Mouse (Mus musculus) kidney, postnatal 0 days (tissue): Measurements from ENCODE around the gene Olfr1424. TPM values are rescaled to one million over a fixed set of nuclear protein-coding genes. Genes with fewer than 3 reads are reported as not detected.

Source experiments
- ATAC-seq: fragments of 200-750 bp; cut with Nextera tagmentation; replicated peaks from 2 replicates; pipeline ENCODE4 v1.8.0; 2017; ENCODE audit warnings: low read depth, moderate number of reproducible peaks, moderate TSS enrichment, moderate library complexity; ENCODE audit not compliant: low FRiP score
- DNase-seq: peaks from one replicate; pipeline ENCODE4 v3.0.0-alpha.2; 2016; ENCODE audit warnings: low spot score
- H3K27ac ChIP-seq: fragments of 300-500 bp; sonication (generic); 2 replicates; pipeline ENCODE4 v1.5.1; 2014; ENCODE audit warnings: mild to moderate bottlenecking
- H3K27me3 ChIP-seq: fragments of 300-500 bp; sonication (generic); 2 replicates; pipeline ENCODE4 v1.6.1; 2014; ENCODE audit warnings: low read length, mixed read lengths; ENCODE audit not compliant: insufficient read depth
- H3K36me3 ChIP-seq: fragments of 300-500 bp; sonication (generic); 2 replicates; pipeline ENCODE4 v1.6.1; 2014; ENCODE audit warnings: low read length, mixed read lengths; ENCODE audit not compliant: insufficient read depth
- H3K4me1 ChIP-seq: fragments of 300-500 bp; sonication (generic); replicated peaks from 2 replicates; pipeline ENCODE4 v1.6.1; 2014; ENCODE audit warnings: antibody characterized with exemption, low read length, mixed read lengths; ENCODE audit not compliant: insufficient read depth
- H3K4me2 ChIP-seq: fragments of 300-500 bp; sonication (generic); 2 replicates; pipeline ENCODE4 v1.6.1; 2014; ENCODE audit warnings: mild to moderate bottlenecking, low read length, moderate library complexity, mixed read lengths
- H3K4me3 ChIP-seq: fragments of 300-500 bp; sonication (generic); replicated peaks from 2 replicates; pipeline ENCODE4 v1.5.1; 2014; ENCODE audit warnings: low read depth, low read length
- H3K9ac ChIP-seq: fragments of 300-500 bp; sonication (generic); 2 replicates; pipeline ENCODE4 v1.6.1; 2014; ENCODE audit warnings: low read depth, low read length
- H3K9me3 ChIP-seq: fragments of 300-500 bp; sonication (generic); replicated peaks from 2 replicates; pipeline ENCODE4 v1.6.1; 2016; ENCODE audit warnings: low read length, inconsistent platforms, mixed read lengths
- CTCF ChIP-seq: IDR thresholded peaks from 2 replicates; pipeline ENCODE4 v1.5.1; 2016; ENCODE audit warnings: antibody characterized with exemption, low read depth, mild to moderate bottlenecking, moderate library complexity
- WGBS: fragments of 180-500 bp; shearing (Covaris S2); extraction: QIAGEN DNeasy Blood & Tissue Kit; methylation state at CpG from one replicate; pipeline ENCODE4 v1.1.7; 2014; 5-methylcytosine and 5-hydroxymethylcytosine counted together
- polyA plus RNA-seq: library from polyadenylated mRNA; unstranded; fragments of >200 nt; fragmentation: Nextera tagmentation; extraction: Ambion mirVana; gene quantifications from 2 replicates; pipeline ENCODE4 v1.2.1, GENCODE M21; 2015

The Olfr1424 gene
- polyA plus RNA-seq, 1 experiment from 2014 or later = not detected

- peak overlapping the region; percentile 76 for H3K4me2 ChIP-seq
- peak overlapping the region; percentile 92 for H3K27ac ChIP-seq
- DNase-seq = peak; percentile 76
- no peaks in the 10 kb centered on the region for H3K9me3 ChIP-seq
- peaks cover 7% of the 10 kb centered on the region; the same call in 1 of the 2 replicates for H3K4me1 ChIP-seq
- H3K9ac ChIP-seq = peak overlapping the region; percentile 77
- ATAC-seq = 0 out of 2 replicates have a peak, but pooled peaks have one; percentile 5
- TF ChIP-seq CTCF = no peak
- 1% methylated on average over 24 of the region's 24 CpGs for WGBS
- no peaks in the 10 kb centered on the region for H3K27me3 ChIP-seq
- H3K4me3 ChIP-seq = peak overlapping the region; percentile 56
- H3K36me3 ChIP-seq = no peaks in the 10 kb centered on the region
Observed at GRCm38 (mm10) chr19:12009501-12010280, 52.8 kb downstream of the Olfr1424 start.

Other genes starting within 250 kb of the Olfr1424 start
- gene Stx3, start 243.3 kb downstream of the Olfr1424 start, polyA plus RNA-seq = 42.5 and 46.1 TPM in 2 replicates
- 0.14 TPM in 1 of 2 replicates, not detected in the other for gene Olfr1417, start 223.5 kb downstream of the Olfr1424 start, polyA plus RNA-seq
- gene Olfr1418, start 201.6 kb downstream of the Olfr1424 start, polyA plus RNA-seq = not detected in 2 replicates
- gene Olfr1419, start 187.6 kb downstream of the Olfr1424 start, polyA plus RNA-seq = not detected in 2 replicates
- 0.08 TPM in 2 replicates for gene Olfr1420, start 176.1 kb downstream of the Olfr1424 start, polyA plus RNA-seq
- gene Patl1, start 150.3 kb downstream of the Olfr1424 start, polyA plus RNA-seq = 11.4 and 13.0 TPM in 2 replicates
- 6.1 and 6.2 TPM in 2 replicates for gene Osbp, start 96.7 kb downstream of the Olfr1424 start, polyA plus RNA-seq
- gene Olfr1423, start 21.4 kb downstream of the Olfr1424 start, polyA plus RNA-seq = not detected in 2 replicates
- gene Olfr1425, start 15.0 kb upstream of the Olfr1424 start, polyA plus RNA-seq = not detected in 2 replicates
- gene Olfr1426, start 29.3 kb upstream of the Olfr1424 start, polyA plus RNA-seq = not detected in 2 replicates
- gene Olfr1427, start 40.7 kb upstream of the Olfr1424 start, polyA plus RNA-seq = not detected in 2 replicates
- gene Olfr1428, start 53.2 kb upstream of the Olfr1424 start, polyA plus RNA-seq = not detected in 2 replicates
- not detected in 2 replicates for gene Olfr76, start 60.5 kb upstream of the Olfr1424 start, polyA plus RNA-seq
- not detected in 2 replicates for gene Olfr1555-ps1, start 107.4 kb upstream of the Olfr1424 start, polyA plus RNA-seq
- not detected in 2 replicates for gene Olfr1431, start 138.0 kb upstream of the Olfr1424 start, polyA plus RNA-seq
- not detected in 2 replicates for gene Olfr1432, start 169.9 kb upstream of the Olfr1424 start, polyA plus RNA-seq
- gene Olfr262, start 179.0 kb upstream of the Olfr1424 start, polyA plus RNA-seq = not detected in 2 replicates
- gene Olfr235, start 198.3 kb upstream of the Olfr1424 start, polyA plus RNA-seq = not detected in 2 replicates
- gene Olfr1434, start 217.2 kb upstream of the Olfr1424 start, polyA plus RNA-seq = not detected in 2 replicates
- gene Olfr1436, start 236.4 kb upstream of the Olfr1424 start, polyA plus RNA-seq = not detected in 2 replicates